Mouse (Mus musculus) hindbrain, embryonic 14.5 days (tissue): ENCODE data around the gene Itgb4. TPM values are rescaled to one million over a fixed set of nuclear protein-coding genes. Genes with fewer than 3 reads are reported as not detected.

Experiments
- ATAC-seq: fragments of 200-750 bp; cut with Nextera tagmentation; 2 replicates; pipeline ENCODE4 v1.8.0; 2017; ENCODE audit warnings: moderate number of reproducible peaks, mild to moderate bottlenecking, moderate TSS enrichment, moderate library complexity; ENCODE audit not compliant: low FRiP score
- DNase-seq: peaks from one replicate; pipeline ENCODE4 v3.0.0-alpha.2; 2015; ENCODE audit warnings: low spot score
- H3K27ac ChIP-seq: fragments of 300-500 bp; sonication (generic); 2 replicates; pipeline ENCODE4 v1.5.1; 2014; ENCODE audit warnings: mild to moderate bottlenecking, moderate library complexity
- H3K27me3 ChIP-seq: fragments of 300-500 bp; sonication (generic); 2 replicates; pipeline ENCODE4 v1.6.1; 2014; ENCODE audit warnings: mild to moderate bottlenecking, low read length, mixed read lengths; ENCODE audit not compliant: control insufficient read depth, insufficient read depth
- H3K36me3 ChIP-seq: fragments of 300-500 bp; sonication (generic); replicated peaks from 2 replicates; pipeline ENCODE4 v1.6.1; 2014; ENCODE audit not compliant: control insufficient read depth, insufficient read depth
- H3K4me1 ChIP-seq: fragments of 300-500 bp; sonication (generic); replicated peaks from 2 replicates; pipeline ENCODE4 v1.6.1; 2014; ENCODE audit warnings: antibody characterized with exemption, low read length, mixed read lengths; ENCODE audit not compliant: control insufficient read depth, insufficient read depth
- H3K4me2 ChIP-seq: fragments of 300-500 bp; sonication (generic); replicated peaks from 2 replicates; pipeline ENCODE4 v1.6.1; 2014; ENCODE audit warnings: mild to moderate bottlenecking, moderate library complexity
- H3K4me3 ChIP-seq: fragments of 300-500 bp; sonication (generic); replicated peaks from 2 replicates; pipeline ENCODE4 v1.5.1; 2014; ENCODE audit warnings: mild to moderate bottlenecking, low read length
- H3K9ac ChIP-seq: fragments of 300-500 bp; sonication (generic); 2 replicates; pipeline ENCODE4 v1.6.1; 2014
- H3K9me3 ChIP-seq: fragments of 300-500 bp; sonication (generic); 2 replicates; pipeline ENCODE4 v1.6.1; 2016; ENCODE audit warnings: low read length; ENCODE audit not compliant: control insufficient read depth
- WGBS: fragments of 180-500 bp; shearing (Covaris S2); extraction: QIAGEN DNeasy Blood & Tissue Kit; methylation state at CpG from one replicate; pipeline ENCODE4 v1.1.7; 2014; 5-methylcytosine and 5-hydroxymethylcytosine counted together
- polyA plus RNA-seq: library from polyadenylated mRNA; unstranded; fragments of >200 nt; fragmentation: Nextera tagmentation; extraction: Ambion mirVana; gene quantifications from 2 replicates; pipeline ENCODE4 v1.2.1, GENCODE M21; 2014

Itgb4 gene
- polyA plus RNA-seq, 1 experiment from 2014 or later = 1.6 TPM

DNA sequence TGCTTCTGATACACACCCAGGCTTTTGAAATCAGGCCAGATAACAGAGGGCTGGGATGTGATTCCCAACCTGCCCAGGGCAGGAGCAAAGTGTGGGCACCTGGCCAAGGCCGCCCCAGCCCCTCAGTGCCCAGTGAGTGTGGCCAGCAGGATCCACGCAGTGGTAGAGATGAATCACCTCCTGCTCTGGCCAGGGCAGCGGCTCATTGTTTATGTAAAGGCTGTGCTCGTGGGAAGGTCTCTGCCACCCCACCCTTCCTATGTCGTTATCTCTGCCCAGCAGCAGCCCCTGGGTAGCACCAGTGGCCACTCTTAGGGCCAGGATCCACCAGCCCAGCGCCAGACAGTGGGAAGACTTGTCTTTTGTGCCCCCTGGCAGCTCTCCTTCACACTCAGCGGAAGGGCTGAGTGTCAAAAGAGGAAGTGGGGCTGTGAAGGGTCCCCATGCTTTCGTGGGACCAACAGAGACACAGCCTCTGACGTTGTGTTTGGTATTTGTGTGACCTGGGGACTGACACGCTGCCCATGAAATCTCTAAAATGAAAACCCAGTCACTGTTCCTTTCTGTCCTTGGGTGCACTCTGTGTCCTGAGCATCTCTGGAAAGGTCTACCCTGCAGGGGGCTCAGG, 9.4 kb upstream of the Itgb4 start:
- no peak overlapping the region for H3K27ac ChIP-seq
- no peaks in the 10 kb centered on the region for H3K4me1 ChIP-seq
- 93% methylated on average over 10 of the region's 10 CpGs for WGBS
- H3K9me3 ChIP-seq = no peaks in the 10 kb centered on the region
- H3K27me3 ChIP-seq = no peaks in the 10 kb centered on the region
- H3K4me3 ChIP-seq = no peak overlapping the region
- DNase-seq = no peak
- ATAC-seq = no peak
- no peak overlapping the region for H3K4me2 ChIP-seq
- H3K36me3 ChIP-seq = peaks cover 70% of the 10 kb centered on the region
- no peak overlapping the region for H3K9ac ChIP-seq

- ATAC-seq = no peak
- Histone ChIP-seq H3K4me2 (no peak overlapping the region), H3K36me3 (peaks cover 33% of the 10 kb centered on the region), H3K9ac (no peak overlapping the region), H3K9me3 (no peaks in the 10 kb centered on the region), H3K4me1 (no peaks in the 10 kb centered on the region), H3K27ac (no peak overlapping the region), H3K27me3 (peaks cover 11% of the 10 kb centered on the region), H3K4me3 (no peak overlapping the region)
- no peak for DNase-seq
- WGBS = 67% methylated on average over 5 of the region's 5 CpGs
These were observed 5.6 kb upstream of the Itgb4 start for GRCm38 (mm10) chr11:115968731-115969405.

- H3K9me3 ChIP-seq = no peaks in the 10 kb centered on the region
- peaks cover 23% of the 10 kb centered on the region for H3K27me3 ChIP-seq
- WGBS = 64% methylated on average over 15 of the region's 15 CpGs
- H3K9ac ChIP-seq = no peak overlapping the region
- DNase-seq (no peak), ATAC-seq (no peak)
- no peak overlapping the region for H3K4me2 ChIP-seq
- H3K36me3 ChIP-seq = peaks cover 20% of the 10 kb centered on the region
- no peaks in the 10 kb centered on the region for H3K4me1 ChIP-seq
- no peak overlapping the region for H3K27ac ChIP-seq
- no peak overlapping the region for H3K4me3 ChIP-seq
These were observed 4.4 kb upstream of the Itgb4 start for GRCm38 (mm10) chr11:115970006-115970673.

DNA sequence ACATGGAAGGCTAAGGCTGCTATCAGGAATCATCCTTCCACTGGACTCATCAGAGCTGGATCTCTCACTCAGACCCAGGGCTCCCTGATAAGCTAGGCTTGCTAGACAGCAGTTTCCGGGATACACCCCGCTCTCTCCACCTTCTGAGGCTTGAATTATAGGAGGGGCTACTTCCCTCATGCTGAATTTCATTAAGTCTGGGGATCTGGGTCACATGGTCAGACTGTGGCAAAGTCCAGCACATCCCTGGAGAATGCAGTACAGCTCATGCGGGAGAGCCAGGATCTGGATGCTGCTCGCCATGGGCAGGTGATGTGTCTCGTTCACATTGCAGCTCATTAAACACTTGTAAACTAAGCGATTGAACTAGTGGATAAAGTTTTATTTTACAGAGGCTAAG, 3.5 kb upstream of the Itgb4 start:
- H3K27ac ChIP-seq = no peak overlapping the region
- H3K4me3 ChIP-seq = no peak overlapping the region
- peaks cover 11% of the 10 kb centered on the region for H3K36me3 ChIP-seq
- WGBS = 69% methylated on average over 6 of the region's 6 CpGs
- no peaks in the 10 kb centered on the region for H3K4me1 ChIP-seq
- H3K9ac ChIP-seq = no peak overlapping the region
- H3K27me3 ChIP-seq = peaks cover 32% of the 10 kb centered on the region
- DNase-seq (no peak), ATAC-seq (no peak)
- H3K9me3 ChIP-seq = no peaks in the 10 kb centered on the region
- no peak overlapping the region for H3K4me2 ChIP-seq

DNA sequence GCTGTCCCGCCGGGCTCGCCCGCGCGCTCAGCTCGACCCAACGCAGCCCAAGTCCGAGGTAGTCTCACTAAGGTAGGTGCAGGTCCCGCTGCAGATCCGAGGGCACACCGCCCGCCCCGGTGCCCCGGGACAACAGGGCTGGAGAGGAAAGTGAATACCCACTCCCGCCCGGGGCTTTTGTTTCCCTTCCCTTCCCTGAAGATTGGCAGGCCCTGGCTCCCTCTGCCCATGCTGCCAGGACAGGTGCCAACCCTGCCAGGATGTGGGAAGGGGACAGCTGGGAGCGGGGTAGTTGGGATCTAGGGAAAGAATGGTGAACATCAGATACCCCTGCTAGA, 543 bp downstream of the Itgb4 start:
- WGBS = 5% methylated on average over 16 of the region's 18 CpGs
- no peaks in the 10 kb centered on the region for H3K4me1 ChIP-seq
- peaks cover 47% of the 10 kb centered on the region for H3K27me3 ChIP-seq
- ATAC-seq = peak; percentile 11; the same call in 1 of the 2 replicates
- peak overlapping the region; percentile 36 for H3K4me3 ChIP-seq
- no peaks in the 10 kb centered on the region for H3K36me3 ChIP-seq
- DNase-seq = no peak
- H3K27ac ChIP-seq = no peak overlapping the region
- H3K4me2 ChIP-seq = peak overlapping the region; percentile 57
- H3K9ac ChIP-seq = peak overlapping the region; percentile 47
- no peaks in the 10 kb centered on the region for H3K9me3 ChIP-seq

DNA sequence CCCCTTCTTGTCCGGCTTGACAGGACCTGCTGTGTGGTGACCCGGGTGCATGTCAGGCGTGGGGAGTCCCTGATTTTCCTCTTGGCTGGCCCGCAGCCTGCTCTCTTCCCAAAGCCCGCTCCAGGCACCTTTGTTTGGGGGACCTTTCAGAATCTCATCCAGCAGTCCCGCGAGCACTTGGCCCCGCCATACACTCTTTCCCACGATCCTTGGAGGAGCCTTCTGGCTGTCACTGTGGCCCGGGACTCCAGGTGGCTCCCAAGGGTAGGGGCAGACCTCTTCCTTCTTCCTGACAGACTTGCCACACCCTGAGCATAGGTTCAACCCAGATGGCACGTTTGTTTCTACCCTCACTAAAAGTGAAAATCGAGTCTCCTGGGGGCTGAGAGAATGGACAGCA, 1.0 kb downstream of the Itgb4 start:
- ATAC-seq (no peak), DNase-seq (no peak)
- WGBS = 30% methylated on average over 12 of the region's 12 CpGs
- Histone ChIP-seq H3K36me3 (no peaks in the 10 kb centered on the region), H3K4me1 (no peaks in the 10 kb centered on the region), H3K27me3 (peaks cover 47% of the 10 kb centered on the region), H3K9ac (no peak overlapping the region), H3K27ac (no peak overlapping the region), H3K4me3 (peak overlapping the region; percentile 36), H3K9me3 (no peaks in the 10 kb centered on the region), H3K4me2 (0 out of 2 replicates have a peak overlapping the region, but pooled peaks have one; percentile 57)

DNA sequence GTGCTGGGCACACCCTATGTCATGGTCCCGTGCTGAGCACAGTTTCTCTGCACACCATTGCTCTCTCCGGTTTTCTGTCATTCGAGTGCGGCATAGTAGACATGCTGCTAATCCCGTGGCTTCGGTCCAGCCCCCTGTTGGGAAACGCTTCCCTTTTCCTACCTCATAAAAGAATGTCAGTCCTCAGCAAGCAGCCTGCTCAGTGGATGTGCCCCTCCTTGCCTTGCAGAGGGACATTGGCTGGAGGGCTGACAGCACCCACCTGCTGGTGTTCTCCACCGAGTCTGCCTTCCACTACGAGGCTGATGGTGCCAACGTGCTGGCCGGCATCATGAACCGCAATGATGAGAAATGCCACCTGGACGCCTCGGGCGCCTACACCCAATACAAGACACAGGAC, 8.0 kb downstream of the Itgb4 start:
- Histone ChIP-seq H3K9ac (no peak overlapping the region), H3K36me3 (no peaks in the 10 kb centered on the region), H3K27me3 (peaks cover 2% of the 10 kb centered on the region; the same call in 1 of the 2 replicates), H3K4me2 (no peak overlapping the region), H3K9me3 (no peaks in the 10 kb centered on the region), H3K4me3 (no peak overlapping the region), H3K4me1 (no peaks in the 10 kb centered on the region), H3K27ac (no peak overlapping the region)
- no peak for ATAC-seq
- no peak for DNase-seq
- 86% methylated on average over 15 of the region's 15 CpGs for WGBS

DNA sequence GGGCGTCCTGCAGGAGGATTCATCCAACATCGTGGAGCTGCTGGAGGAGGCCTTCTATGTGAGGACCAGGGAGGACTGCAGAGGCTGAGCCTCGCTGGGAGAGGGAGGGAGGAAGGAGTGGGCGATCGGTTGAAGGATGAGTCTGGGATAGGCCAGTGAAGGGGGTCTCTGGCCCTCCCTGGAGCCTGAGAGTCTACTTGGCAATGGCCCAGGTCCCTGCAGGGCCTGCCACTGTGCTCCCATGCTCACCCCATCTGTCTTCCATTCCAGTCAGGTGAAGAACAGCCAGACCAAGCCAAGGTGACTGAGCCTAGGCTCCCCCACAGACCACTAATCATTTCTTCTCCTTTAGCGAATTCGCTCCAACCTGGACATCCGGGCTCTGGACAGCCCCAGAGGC, 8.8 kb downstream of the Itgb4 start:
- Histone ChIP-seq H3K9ac (no peak overlapping the region), H3K27ac (no peak overlapping the region), H3K9me3 (no peaks in the 10 kb centered on the region), H3K36me3 (no peaks in the 10 kb centered on the region), H3K4me3 (no peak overlapping the region), H3K4me1 (no peaks in the 10 kb centered on the region), H3K27me3 (no peaks in the 10 kb centered on the region), H3K4me2 (no peak overlapping the region)
- 82% methylated on average over 8 of the region's 8 CpGs for WGBS
- ATAC-seq (no peak), DNase-seq (no peak)

GRCm38 (mm10) chr11:115989686-115990085, 15.2 kb downstream of the Itgb4 start:
- Histone ChIP-seq H3K4me1 (no peaks in the 10 kb centered on the region), H3K9me3 (no peaks in the 10 kb centered on the region), H3K4me3 (no peak overlapping the region), H3K9ac (no peak overlapping the region), H3K27ac (no peak overlapping the region), H3K27me3 (peaks cover 8% of the 10 kb centered on the region; the same call in 1 of the 2 replicates), H3K4me2 (no peak overlapping the region), H3K36me3 (no peaks in the 10 kb centered on the region)
- 34% methylated on average over 15 of the region's 15 CpGs for WGBS
- no peak for DNase-seq
- no peak for ATAC-seq
